Mouse (Mus musculus): ENCODE results near the gene Nrxn1. TPM values are rescaled to one million over a fixed set of nuclear protein-coding genes. Genes with fewer than 3 reads are reported as not detected.

Gene Nrxn1
- polyA plus RNA-seq, 1 experiment from 2014 or later: 0.31 TPM

- no peak overlapping the region for H3K27ac ChIP-seq (replicated peaks)
- no peak overlapping the region for H3K4me3 ChIP-seq (replicated peaks)
- ATAC-seq (ENCODE audit: insufficient read depth): no peak
- H3K27me3 ChIP-seq: no peaks in the 10 kb centered on the region
- no peaks in the 10 kb centered on the region for H3K9me3 ChIP-seq (replicated peaks)
- WGBS (ENCODE audit: insufficient replicate concordance): 53% methylated on average over 4 of the region's 4 CpGs
- no peak overlapping the region for H3K9ac ChIP-seq
- H3K4me2 ChIP-seq: no peak overlapping the region
- no peaks in the 10 kb centered on the region for H3K36me3 ChIP-seq (replicated peaks)
- H3K4me1 ChIP-seq (replicated peaks): no peaks in the 10 kb centered on the region
Observed at GRCm38 (mm10) chr17:90606718-90607426, 486.0 kb downstream of the Nrxn1 start.

- Histone ChIP-seq H3K9ac (no peak overlapping the region), H3K4me1 (replicated peaks) (no peaks in the 10 kb centered on the region), H3K9me3 (replicated peaks) (no peaks in the 10 kb centered on the region), H3K27me3 (no peaks in the 10 kb centered on the region), H3K4me3 (replicated peaks) (no peak overlapping the region), H3K27ac (replicated peaks) (no peak overlapping the region), H3K4me2 (no peak overlapping the region), H3K36me3 (replicated peaks) (no peaks in the 10 kb centered on the region)
- ATAC-seq (ENCODE audit: insufficient read depth): no peak
- whole genome bisulfite sequencing (ENCODE audit: insufficient replicate concordance): 63% methylated on average over 9 of the region's 9 CpGs
Observed at GRCm38 (mm10) chr17:90599570-90600524, 493.0 kb downstream of the Nrxn1 start.

GRCm38 (mm10) chr17:90594798-90595533, 497.9 kb downstream of the Nrxn1 start:
- 46% methylated on average over 9 of the region's 9 CpGs for WGBS (ENCODE audit: insufficient replicate concordance)
- no peak for ATAC-seq (ENCODE audit: insufficient read depth)

GRCm38 (mm10) chr17:90586891-90587290, 506.0 kb downstream of the Nrxn1 start:
- no peak overlapping the region for H3K9ac ChIP-seq
- no peaks in the 10 kb centered on the region for H3K27me3 ChIP-seq
- ATAC-seq (ENCODE audit: insufficient read depth): no peak
- no peaks in the 10 kb centered on the region for H3K4me1 ChIP-seq (replicated peaks)
- H3K4me2 ChIP-seq: no peak overlapping the region
- H3K4me3 ChIP-seq (replicated peaks): no peak overlapping the region
- H3K27ac ChIP-seq (replicated peaks): no peak overlapping the region
- no peaks in the 10 kb centered on the region for H3K36me3 ChIP-seq (replicated peaks)
- no peaks in the 10 kb centered on the region for H3K9me3 ChIP-seq (replicated peaks)

More at GRCm38 (mm10) chr17:90594798-90595533, 497.9 kb downstream of the Nrxn1 start:
- Histone ChIP-seq H3K9me3 (replicated peaks) (no peaks in the 10 kb centered on the region), H3K4me1 (replicated peaks) (no peaks in the 10 kb centered on the region), H3K36me3 (replicated peaks) (no peaks in the 10 kb centered on the region), H3K4me3 (replicated peaks) (no peak overlapping the region), H3K9ac (no peak overlapping the region), H3K27me3 (no peaks in the 10 kb centered on the region), H3K4me2 (no peak overlapping the region), H3K27ac (replicated peaks) (no peak overlapping the region)

- Histone ChIP-seq H3K9ac (no peak overlapping the region), H3K4me2 (no peak overlapping the region), H3K9me3 (replicated peaks) (no peaks in the 10 kb centered on the region), H3K27me3 (no peaks in the 10 kb centered on the region), H3K4me1 (replicated peaks) (no peaks in the 10 kb centered on the region), H3K27ac (replicated peaks) (no peak overlapping the region), H3K36me3 (replicated peaks) (no peaks in the 10 kb centered on the region), H3K4me3 (replicated peaks) (no peak overlapping the region)
- ATAC-seq (ENCODE audit: insufficient read depth): no peak
- whole genome bisulfite sequencing (ENCODE audit: insufficient replicate concordance): 43% methylated on average over 8 of the region's 8 CpGs
Observed at GRCm38 (mm10) chr17:90584666-90585195, 508.1 kb downstream of the Nrxn1 start.

- Histone ChIP-seq H3K4me3 (replicated peaks) (no peak overlapping the region), H3K9me3 (replicated peaks) (no peaks in the 10 kb centered on the region), H3K4me2 (no peak overlapping the region), H3K36me3 (replicated peaks) (no peaks in the 10 kb centered on the region), H3K9ac (no peak overlapping the region), H3K27ac (replicated peaks) (no peak overlapping the region), H3K27me3 (no peaks in the 10 kb centered on the region), H3K4me1 (replicated peaks) (no peaks in the 10 kb centered on the region)
- WGBS (ENCODE audit: insufficient replicate concordance): 27% methylated on average over 12 of the region's 12 CpGs
- ATAC-seq (ENCODE audit: insufficient read depth): no peak
Observed at GRCm38 (mm10) chr17:90583826-90584534, 508.9 kb downstream of the Nrxn1 start.

DNA sequence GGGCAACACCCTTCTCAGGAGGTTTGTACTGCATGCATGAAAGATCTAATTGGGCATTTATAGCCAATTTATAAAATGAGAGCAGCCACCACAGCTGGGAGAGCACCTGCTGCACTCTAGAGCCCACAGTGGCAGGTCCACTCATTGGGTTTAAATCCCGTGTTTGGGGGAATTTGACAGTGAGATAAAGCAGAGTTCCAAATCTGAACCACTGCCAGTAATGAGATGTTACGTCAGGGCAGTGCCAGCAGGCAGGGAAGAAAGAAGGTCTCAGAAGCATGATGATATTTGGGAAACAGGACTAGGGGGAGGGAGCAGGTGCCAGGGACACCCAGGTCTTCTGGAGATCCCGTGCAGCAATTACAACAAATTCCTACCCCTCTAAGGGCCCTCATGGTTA, 509.7 kb downstream of the Nrxn1 start:
- Histone ChIP-seq H3K27ac (replicated peaks) (no peak overlapping the region), H3K9me3 (replicated peaks) (no peaks in the 10 kb centered on the region), H3K9ac (no peak overlapping the region), H3K4me3 (replicated peaks) (no peak overlapping the region), H3K4me2 (no peak overlapping the region), H3K27me3 (no peaks in the 10 kb centered on the region), H3K36me3 (replicated peaks) (no peaks in the 10 kb centered on the region), H3K4me1 (replicated peaks) (no peaks in the 10 kb centered on the region)
- ATAC-seq (ENCODE audit: insufficient read depth): no peak
- 49% methylated on average over 3 of the region's 3 CpGs for WGBS (ENCODE audit: insufficient replicate concordance)

GRCm38 (mm10) chr17:90569877-90570276, 523.0 kb downstream of the Nrxn1 start:
- Histone ChIP-seq H3K9ac (no peak overlapping the region), H3K4me1 (replicated peaks) (no peaks in the 10 kb centered on the region), H3K36me3 (replicated peaks) (no peaks in the 10 kb centered on the region), H3K4me3 (replicated peaks) (no peak overlapping the region), H3K27ac (replicated peaks) (no peak overlapping the region), H3K4me2 (no peak overlapping the region), H3K27me3 (no peaks in the 10 kb centered on the region), H3K9me3 (replicated peaks) (no peaks in the 10 kb centered on the region)
- 45% methylated on average over 2 of the region's 2 CpGs for WGBS (ENCODE audit: insufficient replicate concordance)
- no peak for ATAC-seq (ENCODE audit: insufficient read depth)

DNA sequence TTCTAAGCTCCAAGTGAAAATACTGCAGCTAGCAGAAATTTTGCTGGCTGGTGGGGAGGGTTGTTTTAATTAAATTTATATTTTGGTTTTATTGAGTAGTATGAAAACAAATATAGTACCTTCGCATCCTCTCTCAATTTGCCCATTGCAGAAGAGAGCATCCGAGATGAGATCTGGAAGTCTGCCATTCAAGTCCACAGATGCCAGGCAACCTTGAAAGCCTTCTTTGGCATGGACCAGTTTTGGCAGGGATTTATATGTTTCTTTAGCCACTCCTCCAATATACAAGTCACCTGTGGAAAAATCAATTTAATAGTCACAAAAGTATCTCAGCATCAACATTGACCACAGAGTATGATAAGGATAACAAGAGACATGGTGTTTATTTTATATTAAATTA, 527.7 kb downstream of the Nrxn1 start:
- no peak overlapping the region for H3K9ac ChIP-seq
- no peak overlapping the region for H3K27ac ChIP-seq (replicated peaks)
- no peaks in the 10 kb centered on the region for H3K36me3 ChIP-seq (replicated peaks)
- no peak overlapping the region for H3K4me3 ChIP-seq (replicated peaks)
- no peaks in the 10 kb centered on the region for H3K27me3 ChIP-seq
- H3K4me2 ChIP-seq: no peak overlapping the region
- no peaks in the 10 kb centered on the region for H3K9me3 ChIP-seq (replicated peaks)
- 57% methylated on average over 2 of the region's 2 CpGs for WGBS (ENCODE audit: insufficient replicate concordance)
- H3K4me1 ChIP-seq (replicated peaks): no peaks in the 10 kb centered on the region
- ATAC-seq (ENCODE audit: insufficient read depth): no peak

GRCm38 (mm10) chr17:90556376-90556775, 536.5 kb downstream of the Nrxn1 start:
- Histone ChIP-seq H3K4me3 (replicated peaks) (no peak overlapping the region), H3K4me1 (replicated peaks) (no peaks in the 10 kb centered on the region), H3K4me2 (no peak overlapping the region), H3K27ac (replicated peaks) (no peak overlapping the region), H3K36me3 (replicated peaks) (no peaks in the 10 kb centered on the region), H3K27me3 (no peaks in the 10 kb centered on the region), H3K9ac (no peak overlapping the region), H3K9me3 (replicated peaks) (no peaks in the 10 kb centered on the region)
- no peak for ATAC-seq (ENCODE audit: insufficient read depth)
